Mouse (Mus musculus) forebrain, embryonic 13.5 days (tissue): ENCODE measurements around the gene Tbc1d22a. TPM values are rescaled to one million over a fixed set of nuclear protein-coding genes. Genes with fewer than 3 reads are reported as not detected.
A peak's percentile ranks its signal among the peaks of the same experiment; 100 is the strongest.
"Not testable (repeated sequence)": the region's sequence is repeated elsewhere in the genome, so short reads cannot be mapped to it uniquely, and the experiment has no call there.

ENCODE experiments used
- ATAC-seq: fragments of 200-750 bp; cut with Nextera tagmentation; 2 replicates; pipeline ENCODE4 v1.8.0; 2017
- H3K27ac ChIP-seq: fragments of 300-500 bp; sonication (generic); 2 replicates; pipeline ENCODE4 v1.5.1; 2015; ENCODE audit warnings: inconsistent platforms, mild to moderate bottlenecking, moderate library complexity
- H3K27me3 ChIP-seq: fragments of 300-500 bp; sonication (generic); 2 replicates; pipeline ENCODE4 v1.6.1; 2015; ENCODE audit warnings: mild to moderate bottlenecking, inconsistent platforms
- H3K36me3 ChIP-seq: fragments of 300-500 bp; sonication (generic); 2 replicates; pipeline ENCODE4 v1.6.1; 2015; ENCODE audit warnings: mild to moderate bottlenecking, inconsistent platforms; ENCODE audit not compliant: poor library complexity, severe bottlenecking
- H3K4me1 ChIP-seq: fragments of 300-500 bp; sonication (generic); 2 replicates; pipeline ENCODE4 v1.6.1; 2015; ENCODE audit warnings: inconsistent platforms
- H3K4me2 ChIP-seq: fragments of 300-500 bp; sonication (generic); 2 replicates; pipeline ENCODE4 v1.6.1; 2015; ENCODE audit warnings: inconsistent platforms, mild to moderate bottlenecking, moderate library complexity
- H3K4me3 ChIP-seq: fragments of 300-500 bp; sonication (generic); 2 replicates; pipeline ENCODE4 v1.5.1; 2015; ENCODE audit warnings: mild to moderate bottlenecking, inconsistent platforms
- H3K9ac ChIP-seq: fragments of 300-500 bp; sonication (generic); 2 replicates; pipeline ENCODE4 v1.6.1; 2015; ENCODE audit warnings: mild to moderate bottlenecking, inconsistent platforms
- H3K9me3 ChIP-seq: fragments of 300-500 bp; sonication (generic); replicated peaks from 2 replicates; pipeline ENCODE4 v1.6.1; 2016; ENCODE audit warnings: inconsistent platforms
- WGBS: fragments of 180-500 bp; shearing (Covaris S2); methylation state at CpG from one replicate; pipeline ENCODE4 v1.1.7; 2015; 5-methylcytosine and 5-hydroxymethylcytosine counted together
- polyA plus RNA-seq: library from polyadenylated mRNA; unstranded; fragments of >200 nt; fragmentation: Nextera tagmentation; extraction: Ambion mirVana; gene quantifications from 2 replicates; pipeline ENCODE4 v1.2.1, GENCODE M21; 2015

Gene Tbc1d22a
- polyA plus RNA-seq, 1 experiment from 2014 or later, result 10.1 TPM

DNA sequence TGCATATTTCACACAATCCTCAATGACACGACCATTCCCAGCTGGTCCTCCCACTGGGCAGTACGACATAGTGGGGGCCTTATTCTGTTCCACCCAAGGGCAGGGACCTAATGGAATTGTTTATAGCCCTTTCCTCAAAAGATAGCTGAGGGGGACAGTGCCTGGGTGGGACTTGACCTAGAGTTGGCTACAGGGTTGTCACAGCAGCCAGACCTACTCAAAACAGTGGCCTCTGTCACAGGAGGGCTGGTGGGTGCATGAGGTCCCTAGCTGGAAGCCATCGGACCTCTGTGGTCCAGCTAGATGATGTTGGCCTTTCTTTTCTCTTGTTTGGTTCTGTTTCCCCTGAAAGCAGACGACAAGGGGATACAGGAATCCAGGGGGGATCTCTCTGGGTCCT is 14.8 kb upstream of the Tbc1d22a start:
- 75% methylated on average over 4 of the region's 4 CpGs for WGBS
- Histone ChIP-seq H3K9ac (no peak overlapping the region), H3K4me2 (no peak overlapping the region), H3K27me3 (0 out of 2 replicates have a peak, but pooled peaks cover 2% of the 10 kb centered on the region), H3K36me3 (no peaks in the 10 kb centered on the region), H3K4me3 (no peak overlapping the region), H3K27ac (no peak overlapping the region), H3K4me1 (0 out of 2 replicates have a peak, but pooled peaks cover 4% of the 10 kb centered on the region), H3K9me3 (no peaks in the 10 kb centered on the region; the same call in 1 of the 2 replicates)
- no peak for ATAC-seq

DNA sequence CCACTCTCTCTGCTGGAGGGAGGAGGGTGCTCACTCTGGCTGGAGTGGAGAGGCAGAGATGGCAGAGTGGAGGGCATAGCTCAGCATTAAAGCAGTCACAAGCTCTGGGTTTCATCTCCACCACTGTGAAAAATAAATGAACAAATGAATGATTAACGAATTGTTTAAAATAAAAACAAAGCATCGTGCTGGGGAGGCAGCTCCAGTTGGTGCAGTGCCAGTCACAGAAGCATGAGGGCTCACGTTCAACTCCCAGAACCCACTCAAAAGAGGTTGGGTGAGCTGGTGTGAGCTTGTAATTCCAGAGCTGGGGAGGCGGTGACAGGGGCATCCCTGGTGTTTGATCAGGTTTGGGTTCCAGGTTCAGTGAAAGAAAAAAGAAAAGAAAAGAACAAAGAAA is 14.1 kb upstream of the Tbc1d22a start:
- Histone ChIP-seq H3K9me3 (no peaks in the 10 kb centered on the region), H3K4me3 (no peak overlapping the region), H3K27me3 (0 out of 2 replicates have a peak, but pooled peaks cover 2% of the 10 kb centered on the region), H3K27ac (no peak overlapping the region), H3K36me3 (no peaks in the 10 kb centered on the region), H3K4me1 (0 out of 2 replicates have a peak, but pooled peaks cover 4% of the 10 kb centered on the region), H3K9ac (no peak overlapping the region), H3K4me2 (no peak overlapping the region)
- no peak for ATAC-seq
- 51% methylated on average over 4 of the region's 4 CpGs for WGBS

- H3K9ac ChIP-seq, result no peak overlapping the region
- 45% methylated on average over 4 of the region's 4 CpGs for WGBS
- H3K9me3 ChIP-seq, result no peaks in the 10 kb centered on the region
Measured at GRCm38 (mm10) chr15:86201095-86201494, 13.2 kb upstream of the Tbc1d22a start.

GRCm38 (mm10) chr15:86201696-86202330 is 12.4 kb upstream of the Tbc1d22a start:
- 0 out of 2 replicates have a peak, but pooled peaks cover 2% of the 10 kb centered on the region for H3K27me3 ChIP-seq

More at GRCm38 (mm10) chr15:86201095-86201494, 13.2 kb upstream of the Tbc1d22a start:
- H3K36me3 ChIP-seq, result no peaks in the 10 kb centered on the region
- ATAC-seq, result no peak
- H3K4me2 ChIP-seq, result no peak overlapping the region
- H3K4me1 ChIP-seq, result 0 out of 2 replicates have a peak, but pooled peaks cover 4% of the 10 kb centered on the region
- H3K27ac ChIP-seq, result no peak overlapping the region
- H3K4me3 ChIP-seq, result no peak overlapping the region
- H3K27me3 ChIP-seq, result 0 out of 2 replicates have a peak, but pooled peaks cover 2% of the 10 kb centered on the region

DNA sequence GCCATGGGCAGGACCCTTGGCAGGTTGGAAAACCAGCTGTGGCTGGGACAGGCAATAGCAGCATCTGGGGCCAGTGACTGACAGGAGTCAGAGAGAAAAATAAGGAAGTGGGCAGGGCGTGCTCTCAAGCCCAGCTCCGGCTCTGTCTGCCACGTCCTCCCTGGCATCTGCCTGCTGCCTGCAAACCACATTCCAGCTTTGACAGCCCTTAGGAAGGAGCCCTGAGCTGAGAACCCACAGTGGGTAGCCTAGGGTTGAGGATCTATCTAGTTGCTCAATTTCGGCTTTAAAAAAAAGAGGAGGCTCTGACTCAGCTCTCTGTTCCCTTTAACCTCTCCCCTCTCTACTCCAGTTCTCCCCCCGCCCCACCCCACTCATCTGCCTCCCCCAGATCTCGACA is 11.6 kb upstream of the Tbc1d22a start:
- no peak for ATAC-seq
- no peak overlapping the region for H3K4me2 ChIP-seq
- no peaks in the 10 kb centered on the region for H3K9me3 ChIP-seq
- no peak overlapping the region; the same call in 1 of the 2 replicates for H3K27ac ChIP-seq
- 0 out of 2 replicates have a peak, but pooled peaks cover 4% of the 10 kb centered on the region for H3K4me1 ChIP-seq
- H3K4me3 ChIP-seq, result no peak overlapping the region
- no peaks in the 10 kb centered on the region for H3K36me3 ChIP-seq
- H3K27me3 ChIP-seq, result 0 out of 2 replicates have a peak, but pooled peaks cover 2% of the 10 kb centered on the region
- 60% methylated on average over 6 of the region's 6 CpGs for WGBS
- no peak overlapping the region for H3K9ac ChIP-seq

More at GRCm38 (mm10) chr15:86201696-86202330, 12.4 kb upstream of the Tbc1d22a start:
- H3K36me3 ChIP-seq, result no peaks in the 10 kb centered on the region
- WGBS, result 62% methylated on average over 9 of the region's 9 CpGs
- no peak overlapping the region for H3K27ac ChIP-seq
- no peak for ATAC-seq
- no peaks in the 10 kb centered on the region for H3K9me3 ChIP-seq
- no peak overlapping the region for H3K4me2 ChIP-seq
- no peak overlapping the region for H3K4me3 ChIP-seq
- 0 out of 2 replicates have a peak, but pooled peaks cover 4% of the 10 kb centered on the region for H3K4me1 ChIP-seq
- H3K9ac ChIP-seq, result no peak overlapping the region

DNA sequence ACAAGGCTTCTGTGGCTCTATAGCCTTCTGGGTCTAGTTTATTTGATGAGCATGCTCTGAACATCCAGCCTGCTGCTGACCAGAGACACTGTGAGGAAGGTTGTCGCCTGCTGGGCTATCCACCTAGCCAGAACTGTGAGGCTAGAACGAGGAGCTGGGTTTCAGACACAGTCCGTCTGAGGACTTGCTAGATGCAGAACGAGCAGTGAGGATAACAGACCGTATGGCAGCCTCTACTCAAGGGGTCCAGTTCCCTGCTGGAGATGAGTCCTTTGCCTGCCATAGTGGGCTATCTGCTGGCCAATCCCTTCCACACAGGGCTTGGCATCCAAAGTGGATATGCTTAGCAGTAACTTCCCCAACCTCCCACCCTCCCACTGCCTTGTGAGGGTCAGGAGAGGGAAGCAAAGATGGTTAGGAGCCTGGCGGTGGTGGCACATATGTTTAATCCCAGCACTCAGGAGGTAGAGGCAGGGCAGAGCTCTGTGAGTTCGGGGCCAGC is 10.9 kb upstream of the Tbc1d22a start:
- H3K9me3 ChIP-seq, result no peaks in the 10 kb centered on the region
- no peak overlapping the region for H3K4me3 ChIP-seq
- H3K27ac ChIP-seq, result no peak overlapping the region; the same call in 1 of the 2 replicates
- WGBS, result 80% methylated on average over 7 of the region's 7 CpGs
- no peak overlapping the region for H3K4me2 ChIP-seq
- H3K9ac ChIP-seq, result no peak overlapping the region
- no peaks in the 10 kb centered on the region for H3K36me3 ChIP-seq
- no peak for ATAC-seq
- H3K27me3 ChIP-seq, result 0 out of 2 replicates have a peak, but pooled peaks cover 2% of the 10 kb centered on the region
- 0 out of 2 replicates have a peak, but pooled peaks cover 4% of the 10 kb centered on the region for H3K4me1 ChIP-seq

GRCm38 (mm10) chr15:86203942-86204561 is 10.2 kb upstream of the Tbc1d22a start:
- 47% methylated on average over 7 of the region's 7 CpGs for WGBS
- Histone ChIP-seq H3K27me3 (0 out of 2 replicates have a peak, but pooled peaks cover 2% of the 10 kb centered on the region), H3K4me1 (0 out of 2 replicates have a peak, but pooled peaks cover 4% of the 10 kb centered on the region), H3K9me3 (no peaks in the 10 kb centered on the region), H3K4me2 (no peak overlapping the region), H3K27ac (no peak overlapping the region), H3K9ac (no peak overlapping the region), H3K36me3 (no peaks in the 10 kb centered on the region), H3K4me3 (no peak overlapping the region)
- no peak for ATAC-seq

- Histone ChIP-seq H3K27me3 (0 out of 2 replicates have a peak, but pooled peaks cover 2% of the 10 kb centered on the region), H3K9ac (no peak overlapping the region), H3K4me1 (0 out of 2 replicates have a peak, but pooled peaks cover 4% of the 10 kb centered on the region), H3K4me2 (no peak overlapping the region), H3K4me3 (no peak overlapping the region), H3K36me3 (no peaks in the 10 kb centered on the region), H3K27ac (no peak overlapping the region), H3K9me3 (no peaks in the 10 kb centered on the region)
- 44% methylated on average over 2 of the region's 2 CpGs for WGBS
- no peak for ATAC-seq
Measured at GRCm38 (mm10) chr15:86205300-86205699, 9.0 kb upstream of the Tbc1d22a start.

- no peak overlapping the region for H3K9ac ChIP-seq
- H3K4me2 ChIP-seq, result no peak overlapping the region
- no peaks in the 10 kb centered on the region for H3K9me3 ChIP-seq
- H3K27me3 ChIP-seq, result no peaks in the 10 kb centered on the region
- 0 out of 2 replicates have a peak, but pooled peaks cover 4% of the 10 kb centered on the region for H3K4me1 ChIP-seq
- H3K4me3 ChIP-seq, result no peak overlapping the region
- H3K27ac ChIP-seq, result no peak overlapping the region
- 75% methylated on average over 4 of the region's 4 CpGs for WGBS
- no peaks in the 10 kb centered on the region for H3K36me3 ChIP-seq
- ATAC-seq, result no peak
Measured at GRCm38 (mm10) chr15:86206385-86206784, 7.9 kb upstream of the Tbc1d22a start.

GRCm38 (mm10) chr15:86212193-86212592 is 2.1 kb upstream of the Tbc1d22a start:
- H3K9me3 ChIP-seq, H3K27ac ChIP-seq, H3K4me3 ChIP-seq, H3K36me3 ChIP-seq, H3K27me3 ChIP-seq, H3K4me2 ChIP-seq, ATAC-seq, H3K9ac ChIP-seq: not testable (repeated sequence)
- WGBS, result 93% methylated on average over 5 of the region's 5 CpGs
- H3K4me1 ChIP-seq, result peaks cover 27% of the 10 kb centered on the region

- H3K4me2 ChIP-seq, result peak overlapping the region; percentile 99
- H3K9ac ChIP-seq, result peak overlapping the region; percentile 87
- ATAC-seq, result peak; percentile 80
- H3K27ac ChIP-seq, result peak overlapping the region; percentile 82
- WGBS, result 15% methylated on average over 25 of the region's 25 CpGs
- no peaks in the 10 kb centered on the region for H3K27me3 ChIP-seq
- no peaks in the 10 kb centered on the region for H3K36me3 ChIP-seq
- peak overlapping the region; percentile 78 for H3K4me3 ChIP-seq
- no peaks in the 10 kb centered on the region for H3K9me3 ChIP-seq
- H3K4me1 ChIP-seq, result peaks cover 27% of the 10 kb centered on the region
Measured at GRCm38 (mm10) chr15:86214549-86215201, 416 bp downstream of the Tbc1d22a start.
